Mouse (Mus musculus) liver, embryonic 11.5 days (tissue): Measurements from ENCODE around the gene D3Ertd254e. TPM values are rescaled to one million over a fixed set of nuclear protein-coding genes. Genes with fewer than 3 reads are reported as not detected.

Source experiments
- ATAC-seq: fragments of 200-750 bp; cut with Nextera tagmentation; replicated peaks from 2 replicates; pipeline ENCODE4 v1.8.0; 2017; ENCODE audit warnings: moderate number of reproducible peaks, mild to moderate bottlenecking, moderate TSS enrichment, moderate library complexity; ENCODE audit not compliant: low FRiP score
- DNase-seq: peaks from one replicate; pipeline ENCODE4 v3.0.0-alpha.2; 2017; ENCODE audit warnings: low spot score
- H3K27ac ChIP-seq: fragments of 300-500 bp; sonication (generic); 2 replicates; pipeline ENCODE4 v1.5.1; 2014; ENCODE audit warnings: mild to moderate bottlenecking, low read depth, low read length, control low read depth
- H3K27me3 ChIP-seq: fragments of 300-500 bp; sonication (generic); replicated peaks from 2 replicates; pipeline ENCODE4 v1.6.1; 2014; ENCODE audit warnings: low read length, mixed read lengths; ENCODE audit not compliant: control insufficient read depth, insufficient read depth
- H3K36me3 ChIP-seq: fragments of 300-500 bp; sonication (generic); 2 replicates; pipeline ENCODE4 v1.6.1; 2014; ENCODE audit warnings: mild to moderate bottlenecking, low read length, moderate library complexity, mixed read lengths; ENCODE audit not compliant: control insufficient read depth, insufficient read depth
- H3K4me1 ChIP-seq: fragments of 300-500 bp; sonication (generic); replicated peaks from 2 replicates; pipeline ENCODE4 v1.6.1; 2014; ENCODE audit warnings: low read length, mixed read lengths; ENCODE audit not compliant: control insufficient read depth, insufficient read depth
- H3K4me2 ChIP-seq: fragments of 300-500 bp; sonication (generic); 2 replicates; pipeline ENCODE4 v1.6.1; 2014; ENCODE audit warnings: mild to moderate bottlenecking, control low read depth, moderate library complexity
- H3K4me3 ChIP-seq: fragments of 300-500 bp; sonication (generic); 2 replicates; pipeline ENCODE4 v1.5.1; 2014; ENCODE audit warnings: low read depth, low read length, control low read depth
- H3K9ac ChIP-seq: fragments of 300-500 bp; sonication (generic); 2 replicates; pipeline ENCODE4 v1.6.1; 2014; ENCODE audit warnings: low read depth, low read length, control low read depth
- H3K9me3 ChIP-seq: fragments of 300-500 bp; sonication (generic); 2 replicates; pipeline ENCODE4 v1.6.1; 2016; ENCODE audit warnings: low read length, inconsistent platforms, mixed read lengths; ENCODE audit not compliant: control insufficient read depth
- WGBS: fragments of 180-500 bp; shearing (Covaris S2); extraction: QIAGEN DNeasy Blood & Tissue Kit; methylation state at CpG from one replicate; pipeline ENCODE4 v1.1.7; 2014; 5-methylcytosine and 5-hydroxymethylcytosine counted together
- polyA plus RNA-seq: library from polyadenylated mRNA; unstranded; fragments of >200 nt; fragmentation: Nextera tagmentation; extraction: Ambion mirVana; gene quantifications from 2 replicates; pipeline ENCODE4 v1.2.1, GENCODE M21; 2014

The D3Ertd254e gene
- polyA plus RNA-seq, 1 experiment from 2014 or later: 4.0 TPM

GRCm38 (mm10) chr3:36202932-36203331 is 52.1 kb downstream of the D3Ertd254e start:
- Histone ChIP-seq H3K4me2 (no peak overlapping the region), H3K27ac (no peak overlapping the region), H3K9me3 (no peaks in the 10 kb centered on the region), H3K4me3 (no peak overlapping the region), H3K4me1 (no peaks in the 10 kb centered on the region), H3K27me3 (no peaks in the 10 kb centered on the region), H3K36me3 (no peaks in the 10 kb centered on the region), H3K9ac (no peak overlapping the region)
- WGBS: 77% methylated on average over 7 of the region's 7 CpGs
- no peak for DNase-seq
- ATAC-seq: no peak

- H3K9ac ChIP-seq: no peak overlapping the region
- no peaks in the 10 kb centered on the region for H3K27me3 ChIP-seq
- ATAC-seq: no peak
- no peaks in the 10 kb centered on the region for H3K4me1 ChIP-seq
- H3K27ac ChIP-seq: no peak overlapping the region
- no peaks in the 10 kb centered on the region for H3K36me3 ChIP-seq
- no peak overlapping the region for H3K4me3 ChIP-seq
- WGBS: 75% methylated on average over 19 of the region's 19 CpGs
- no peaks in the 10 kb centered on the region for H3K9me3 ChIP-seq
- H3K4me2 ChIP-seq: no peak overlapping the region
- no peak for DNase-seq
These were observed 56.9 kb downstream of the D3Ertd254e start for GRCm38 (mm10) chr3:36207520-36208264.

- 69% methylated on average over 11 of the region's 11 CpGs for WGBS
- DNase-seq: no peak
- no peaks in the 10 kb centered on the region for H3K4me1 ChIP-seq
- no peak overlapping the region for H3K9ac ChIP-seq
- H3K4me2 ChIP-seq: no peak overlapping the region
- H3K9me3 ChIP-seq: no peaks in the 10 kb centered on the region
- no peak overlapping the region for H3K27ac ChIP-seq
- no peak overlapping the region for H3K4me3 ChIP-seq
- no peak for ATAC-seq
- H3K36me3 ChIP-seq: no peaks in the 10 kb centered on the region
- H3K27me3 ChIP-seq: no peaks in the 10 kb centered on the region
These were observed 59.1 kb downstream of the D3Ertd254e start for GRCm38 (mm10) chr3:36209776-36210555.

GRCm38 (mm10) chr3:36210939-36211338 is 60.1 kb downstream of the D3Ertd254e start:
- Histone ChIP-seq H3K27me3 (no peaks in the 10 kb centered on the region), H3K9ac (no peak overlapping the region), H3K27ac (no peak overlapping the region), H3K4me2 (no peak overlapping the region), H3K36me3 (no peaks in the 10 kb centered on the region), H3K4me3 (no peak overlapping the region), H3K9me3 (no peaks in the 10 kb centered on the region), H3K4me1 (no peaks in the 10 kb centered on the region)
- ATAC-seq (no peak), DNase-seq (no peak)
- 67% methylated on average over 2 of the region's 2 CpGs for WGBS

- no peak for ATAC-seq
- no peaks in the 10 kb centered on the region for H3K4me1 ChIP-seq
These were observed 61.9 kb downstream of the D3Ertd254e start for GRCm38 (mm10) chr3:36212758-36213157.

More at GRCm38 (mm10) chr3:36212758-36213157, 61.9 kb downstream of the D3Ertd254e start:
- H3K27ac ChIP-seq: no peak overlapping the region
- no peaks in the 10 kb centered on the region for H3K9me3 ChIP-seq
- no peak for DNase-seq
- no peaks in the 10 kb centered on the region for H3K27me3 ChIP-seq
- no peak overlapping the region for H3K4me3 ChIP-seq
- H3K9ac ChIP-seq: no peak overlapping the region
- WGBS: 76% methylated on average over 4 of the region's 4 CpGs
- no peaks in the 10 kb centered on the region for H3K36me3 ChIP-seq
- H3K4me2 ChIP-seq: no peak overlapping the region

Other genes starting within 250 kb of the D3Ertd254e start
- 95.0 and 103 TPM in 2 replicates for gene Dcun1d1, start 213.6 kb upstream of the D3Ertd254e start, polyA plus RNA-seq
- gene Mccc1, start 150.3 kb upstream of the D3Ertd254e start, polyA plus RNA-seq: 28.3 and 28.9 TPM in 2 replicates
- not detected in 2 replicates for gene Ccdc144b, start 97.5 kb upstream of the D3Ertd254e start, polyA plus RNA-seq
- gene Acad9, start 85.0 kb upstream of the D3Ertd254e start, polyA plus RNA-seq: 68.7 and 71.1 TPM in 2 replicates
- gene Qrfpr, start 71.3 kb downstream of the D3Ertd254e start, polyA plus RNA-seq: 0.13 TPM in 1 of 2 replicates, not detected in the other